Mouse (Mus musculus) embryo, embryonic 9.5 days (tissue): ENCODE measurements around the gene Urb1.

Experiments used
- DNase-seq: peaks from one replicate; pipeline ENCODE4 v3.0.0-alpha.2; 2017; ENCODE audit errors: extremely low spot score

Urb1 gene

GRCm38 (mm10) chr16:90774216-90774615 lies 36.0 kb downstream of the Urb1 start:
- no peak for DNase-seq

- DNase-seq: no peak
These were observed 43.2 kb downstream of the Urb1 start for GRCm38 (mm10) chr16:90766919-90767454.

- no peak for DNase-seq
These were observed 44.9 kb downstream of the Urb1 start for GRCm38 (mm10) chr16:90765195-90765877.

GRCm38 (mm10) chr16:90760515-90760914 lies 49.7 kb downstream of the Urb1 start:
- DNase-seq: no peak

- DNase-seq: no peak
These were observed 50.9 kb downstream of the Urb1 start for GRCm38 (mm10) chr16:90759335-90759734.

GRCm38 (mm10) chr16:90753386-90753941 lies 56.7 kb downstream of the Urb1 start:
- DNase-seq: no peak

GRCm38 (mm10) chr16:90748169-90748568 lies 62.0 kb downstream of the Urb1 start:
- DNase-seq: no peak

- DNase-seq: no peak
These were observed 63.1 kb downstream of the Urb1 start for GRCm38 (mm10) chr16:90747143-90747542.

- DNase-seq: no peak
These were observed 71.9 kb downstream of the Urb1 start, which contains the start of gene Mrap for GRCm38 (mm10) chr16:90738092-90738956. Gene Mrap, plus strand, starts transcription at chr16:90738207.

- DNase-seq: no peak
These were observed 73.4 kb downstream of the Urb1 start for GRCm38 (mm10) chr16:90736672-90737270.

- no peak for DNase-seq
These were observed 74.6 kb downstream of the Urb1 start for GRCm38 (mm10) chr16:90735611-90736010.

GRCm38 (mm10) chr16:90727233-90728115 lies 82.7 kb downstream of the Urb1 start, which contains the start of gene Mis18a:
Gene Mis18a, minus strand, starts transcription at chr16:90727404.
- peak; percentile 96 for DNase-seq

- DNase-seq: no peak
These were observed 83.5 kb downstream of the Urb1 start for GRCm38 (mm10) chr16:90726600-90727227.

- DNase-seq: no peak
These were observed 86.2 kb downstream of the Urb1 start for GRCm38 (mm10) chr16:90724051-90724450.

- DNase-seq: no peak
These were observed 99.9 kb downstream of the Urb1 start for GRCm38 (mm10) chr16:90710313-90710712.

GRCm38 (mm10) chr16:90709711-90710289 lies 100.4 kb downstream of the Urb1 start:
- DNase-seq: no peak

GRCm38 (mm10) chr16:90706279-90706678 lies 103.9 kb downstream of the Urb1 start:
- no peak for DNase-seq

GRCm38 (mm10) chr16:90704161-90704825 lies 105.9 kb downstream of the Urb1 start:
- peak; percentile 51 for DNase-seq

- DNase-seq: peak; percentile 73
These were observed 106.6 kb downstream of the Urb1 start for GRCm38 (mm10) chr16:90703646-90704045.
